Mouse (Mus musculus): ENCODE measurements at regions not wholly inside any gene's neighbourhood (a gene's known extent, or its start where the extent isn't known, plus 50 kb on each side); places are given as distances from the start of the nearest gene placed in this dataset.

GRCm38 (mm10) chr10:70336741-70337140 lies 91.8 kb downstream of the Slc16a9 start:
- DNase-seq (ENCODE audit: low read depth, low spot score): no peak

- DNase-seq (ENCODE audit: low read depth, low spot score): no peak
These were observed 80.9 kb upstream of the Fam13c start for GRCm38 (mm10) chr10:70359421-70359820.

- DNase-seq (ENCODE audit: low read depth, low spot score): no peak
These were observed 80.4 kb upstream of the Fam13c start for GRCm38 (mm10) chr10:70359834-70360233.

- DNase-seq (ENCODE audit: low read depth, low spot score): no peak
These were observed 77.2 kb upstream of the Fam13c start for GRCm38 (mm10) chr10:70363054-70363453.

GRCm38 (mm10) chr10:70364218-70364975 lies 75.9 kb upstream of the Fam13c start:
- no peak for DNase-seq (ENCODE audit: low read depth, low spot score)

- DNase-seq (ENCODE audit: low read depth, low spot score): no peak
These were observed 75.3 kb upstream of the Fam13c start for GRCm38 (mm10) chr10:70364976-70365345.

GRCm38 (mm10) chr10:70365504-70365903 lies 74.8 kb upstream of the Fam13c start:
- DNase-seq (ENCODE audit: low read depth, low spot score): no peak

- no peak for DNase-seq (ENCODE audit: low read depth, low spot score)
These were observed 72.4 kb upstream of the Fam13c start for GRCm38 (mm10) chr10:70367866-70368265.

GRCm38 (mm10) chr10:70368685-70369084 lies 71.6 kb upstream of the Fam13c start:
- peak; percentile 52 for DNase-seq (ENCODE audit: low read depth, low spot score)

- DNase-seq (ENCODE audit: low read depth, low spot score): peak; percentile 69
These were observed 67.7 kb upstream of the Fam13c start for GRCm38 (mm10) chr10:70372411-70373136.

GRCm38 (mm10) chr10:70373207-70373606 lies 67.1 kb upstream of the Fam13c start:
- DNase-seq (ENCODE audit: low read depth, low spot score): no peak

- no peak for DNase-seq (ENCODE audit: low read depth, low spot score)
These were observed 66.4 kb upstream of the Fam13c start for GRCm38 (mm10) chr10:70373836-70374235.

GRCm38 (mm10) chr10:70374726-70375125 lies 65.6 kb upstream of the Fam13c start:
- DNase-seq (ENCODE audit: low read depth, low spot score): no peak

GRCm38 (mm10) chr10:70380041-70380651 lies 60.1 kb upstream of the Fam13c start:
- peak; percentile 75 for DNase-seq (ENCODE audit: low read depth, low spot score)

GRCm38 (mm10) chr10:70384689-70385088 lies 55.6 kb upstream of the Fam13c start:
- no peak for DNase-seq (ENCODE audit: low read depth, low spot score)

GRCm38 (mm10) chr10:70387729-70388128 lies 52.6 kb upstream of the Fam13c start:
- DNase-seq (ENCODE audit: low read depth, low spot score): no peak

All from telencephalon, adult 2 months (tissue).